Comparison of ENCODE assay signal across 8 mouse cellular contexts in the genomic region with DNA sequence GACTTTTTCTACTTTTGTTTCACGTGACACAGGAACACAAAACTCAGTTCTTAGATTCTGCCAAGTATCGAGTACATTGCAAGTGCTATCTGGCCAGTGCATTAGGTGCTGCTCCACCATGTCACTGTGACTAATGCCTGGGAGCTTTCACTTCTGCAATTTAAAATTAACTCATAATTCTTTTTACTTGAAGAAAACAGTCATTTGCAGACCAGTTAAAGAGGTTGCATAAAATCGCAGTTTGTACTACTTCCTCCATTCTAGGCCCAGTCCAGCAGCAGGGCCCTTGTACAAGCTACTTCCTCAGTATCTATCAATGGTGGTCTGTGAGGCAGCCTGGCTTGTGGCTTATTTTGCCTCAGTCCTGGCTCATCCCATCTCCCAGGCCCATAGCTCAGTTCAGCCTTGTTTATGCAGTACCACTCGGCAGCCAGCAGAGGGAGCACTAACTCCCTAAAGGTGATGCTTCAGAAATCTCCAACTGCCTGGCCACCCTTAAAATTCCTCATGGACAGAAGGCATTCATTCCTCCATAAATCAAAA. TPM values are rescaled to one million over a fixed set of nuclear protein-coding genes. Genes with fewer than 3 reads are reported as not detected.
DNase-seq lines count a peak whose midpoint lies in the region; ATAC-seq and TF ChIP-seq lines count a peak whose summit lies in the region.
"Had no signal": no experiment of that assay in that cellular context is flagged by ENCODE, and none has a peak within 500 bp of the region (broad histone marks: within the 10 kb centered on the region; RNA-seq: fewer than 3 reads in every experiment).

No protein-coding gene starts in this region.

- no peaks in the 10 kb centered on the region for H3K9me3 ChIP-seq in forebrain, embryonic 13.5 days (replicated peaks)
- no peaks in the 10 kb centered on the region for H3K9me3 ChIP-seq in hindbrain, embryonic 14.5 days (ENCODE audit: control insufficient read depth, low read length)
- H3K9me3 ChIP-seq: midbrain, embryonic 12.5 days had no signal

- no peak overlapping the region for H3K4me3 ChIP-seq in bone marrow macrophage, adult 2 months (ENCODE audit: insufficient read depth, low read length)
- H3K4me3 ChIP-seq in forebrain, embryonic 13.5 days: no peak overlapping the region
- no peak overlapping the region for H3K4me3 ChIP-seq in hindbrain, embryonic 14.5 days (replicated peaks; ENCODE audit: low read length)
- H3K4me3 ChIP-seq: midbrain, embryonic 12.5 days had no signal

- peak; percentile 86 for TF ChIP-seq CTCF in bone marrow macrophage, adult 2 months (IDR thresholded peaks at IDR 0.05; ENCODE audit: low read depth, low read length)

- no peak overlapping the region for H3K4me2 ChIP-seq in forebrain, embryonic 13.5 days
- H3K4me2 ChIP-seq in hindbrain, embryonic 14.5 days (replicated peaks): no peak overlapping the region
- H3K4me2 ChIP-seq: midbrain, embryonic 12.5 days had no signal

- peak overlapping the region; percentile 96 for H3K27ac ChIP-seq in bone marrow macrophage, adult 2 months (ENCODE audit: insufficient read depth, low read depth, low read length)
- H3K27ac ChIP-seq in forebrain, embryonic 13.5 days: no peak overlapping the region
- H3K27ac ChIP-seq in hindbrain, embryonic 14.5 days: no peak overlapping the region
- H3K27ac ChIP-seq: midbrain, embryonic 12.5 days had no signal

- 67% methylated on average over 4 of the region's 4 CpGs for WGBS in forebrain, embryonic 13.5 days
- 63% methylated on average over 4 of the region's 4 CpGs for WGBS in hindbrain, embryonic 14.5 days

- peak; percentile 70 for DNase-seq in MN1 (ENCODE audit: low spot score)
- peak; percentile 90 for DNase-seq in hindbrain, embryonic 14.5 days (ENCODE audit: low spot score)
- DNase-seq in layer of hippocampus, postnatal 36 days: peak; percentile 75 to 80
- DNase-seq in skeletal muscle tissue, adult 2 months (ENCODE audit: low read depth, low spot score): peak; percentile 61

- no peaks in the 10 kb centered on the region for H3K36me3 ChIP-seq in forebrain, embryonic 13.5 days (ENCODE audit: poor library complexity, severe bottlenecking)
- no peaks in the 10 kb centered on the region for H3K36me3 ChIP-seq in hindbrain, embryonic 14.5 days (replicated peaks; ENCODE audit: control insufficient read depth, insufficient read depth)
- H3K36me3 ChIP-seq: midbrain, embryonic 12.5 days had no signal

- TF ChIP-seq POLR2A in bone marrow macrophage, adult 2 months (IDR thresholded peaks at IDR 0.05; ENCODE audit: borderline replicate concordance, low read depth, low read length): no peak

- H3K9ac ChIP-seq in forebrain, embryonic 13.5 days: no peak overlapping the region
- no peak overlapping the region for H3K9ac ChIP-seq in hindbrain, embryonic 14.5 days
- H3K9ac ChIP-seq: midbrain, embryonic 12.5 days had no signal

- ATAC-seq in forebrain, embryonic 13.5 days: peak; percentile 50; the same call in 1 of the 2 replicates
- ATAC-seq in hindbrain, embryonic 14.5 days (ENCODE audit: low FRiP score): no peak
- peak; percentile 90 for ATAC-seq in megakaryocyte progenitor cell, adult 5-6 weeks (replicated peaks; ENCODE audit: poor library complexity)

- H3K4me1 ChIP-seq in bone marrow macrophage, adult 2 months (ENCODE audit: control insufficient read depth, insufficient read depth, low read length): peaks cover 44% of the 10 kb centered on the region
- no peaks in the 10 kb centered on the region for H3K4me1 ChIP-seq in forebrain, embryonic 13.5 days
- H3K4me1 ChIP-seq in hindbrain, embryonic 14.5 days (replicated peaks; ENCODE audit: control insufficient read depth, insufficient read depth, low read length): peaks cover 4% of the 10 kb centered on the region; the same call in 1 of the 2 replicates

- H3K27me3 ChIP-seq in forebrain, embryonic 13.5 days: no peaks in the 10 kb centered on the region
- no peaks in the 10 kb centered on the region for H3K27me3 ChIP-seq in hindbrain, embryonic 14.5 days (ENCODE audit: control insufficient read depth, insufficient read depth, low read length)
- H3K27me3 ChIP-seq: midbrain, embryonic 12.5 days had no signal

RNA-seq across cellular contexts. Expression of gene Gsdme, which starts 41.4 kb away (rescaled TPM):
- polyA plus RNA-seq in bone marrow macrophage, adult 2 months (2012; ENCODE audit: insufficient read depth, insufficient read length, missing spikeins): 10.7 and 11.4 TPM in 2 replicates
- 63.8 and 67.4 TPM in 2 replicates for polyA plus RNA-seq in forebrain, embryonic 13.5 days (2015; fragmentation: Nextera tagmentation; extraction: Ambion mirVana)
- 78.3 and 83.8 TPM in 2 replicates for polyA plus RNA-seq in hindbrain, embryonic 14.5 days (2014; fragmentation: Nextera tagmentation; extraction: Ambion mirVana)
- total RNA-seq in layer of hippocampus, postnatal 36 days (2021): 10 to 100 TPM; 10.0 to 10.3 TPM
- 6.0 and 8.0 TPM in 2 replicates for total RNA-seq in megakaryocyte progenitor cell, adult 5-6 weeks (2015)
- total RNA-seq in megakaryocyte progenitor cell, adult 5-6 weeks (2017): 8.7 and 10.2 TPM in 2 replicates
